Mouse (Mus musculus): ENCODE measurements at regions not wholly inside any gene's neighbourhood (a gene's known extent, or its start where the extent isn't known, plus 50 kb on each side); places are given as distances from the start of the nearest gene placed in this dataset.

DNA sequence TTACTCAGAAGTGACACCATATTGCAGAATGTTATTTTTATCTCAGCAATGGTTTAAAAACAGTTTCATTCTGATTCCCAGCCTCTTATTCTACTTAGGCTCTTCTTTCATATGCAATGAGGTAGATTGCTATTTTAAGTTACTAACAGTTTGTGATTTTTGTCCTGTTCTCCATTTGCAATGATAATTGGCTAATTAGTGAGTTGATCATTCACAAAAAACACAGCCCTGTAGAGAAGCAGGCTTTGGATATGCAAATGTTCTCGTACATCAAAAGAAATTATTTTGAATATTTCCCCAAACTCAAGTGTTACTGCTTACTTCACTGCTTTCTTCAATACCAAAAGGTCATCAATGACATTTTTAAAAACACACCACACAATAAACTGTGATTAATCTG, 184.7 kb upstream of the Galnt5 start:
- TF ChIP-seq POLR2AphosphoS5 (IDR thresholded peaks at IDR 0.05; ENCODE audit: insufficient replicate concordance, low read depth, low read length) (no peak), CTCF (IDR thresholded peaks at IDR 0.05; ENCODE audit: low read depth, low read length) (no peak), GATA2 (IDR thresholded peaks at IDR 0.05; ENCODE audit: borderline replicate concordance, low read depth, low read length) (no peak), TAL1 (conservative IDR thresholded peaks at IDR 0.05; ENCODE audit: low read depth, low read length) (no peak), GATA1 (IDR thresholded peaks at IDR 0.05; ENCODE audit: borderline replicate concordance, low read length) (no peak)
- Histone ChIP-seq H3K4me1 (ENCODE audit: insufficient read depth, low read depth, low read length) (no peaks in the 10 kb centered on the region), H3K9me3 (replicated peaks) (no peaks in the 10 kb centered on the region), H3K27me3 (ENCODE audit: insufficient read depth, low read length) (no peaks in the 10 kb centered on the region), H3K4me3 (ENCODE audit: low read depth, low read length) (no peak overlapping the region), H3K36me3 (replicated peaks) (no peaks in the 10 kb centered on the region)
- DNase-seq (ENCODE audit: low spot score) (no peak), ATAC-seq (ENCODE audit: extremely low read depth, insufficient number of reproducible peaks, low FRiP score, poor library complexity, severe bottlenecking) (no peak)

DNA sequence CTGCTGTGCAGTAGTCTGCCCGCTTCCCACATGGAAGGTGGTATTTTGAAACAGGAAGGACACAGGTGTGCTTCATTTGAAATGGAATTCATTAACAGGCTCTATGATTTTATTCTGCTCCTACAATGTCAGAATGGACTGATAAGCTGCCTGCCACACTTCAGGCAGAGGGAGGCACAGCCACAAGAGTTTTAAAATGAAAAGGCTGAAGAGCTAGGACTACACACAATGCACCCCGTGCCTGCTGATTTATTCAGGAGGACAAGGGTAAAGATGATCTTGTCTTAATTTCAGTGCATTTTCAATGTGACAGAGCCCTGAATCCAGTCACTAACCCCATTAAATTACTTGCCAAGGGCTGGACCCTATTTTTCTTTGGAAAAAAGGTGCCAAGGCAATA, 177.3 kb upstream of the Galnt5 start:
- Histone ChIP-seq H3K4me1 (ENCODE audit: insufficient read depth, low read depth, low read length) (no peaks in the 10 kb centered on the region), H3K36me3 (replicated peaks) (no peaks in the 10 kb centered on the region), H3K27me3 (ENCODE audit: insufficient read depth, low read length) (no peaks in the 10 kb centered on the region), H3K4me3 (ENCODE audit: low read depth, low read length) (no peak overlapping the region), H3K9me3 (replicated peaks) (no peaks in the 10 kb centered on the region)
- TF ChIP-seq TAL1 (conservative IDR thresholded peaks at IDR 0.05; ENCODE audit: low read depth, low read length) (no peak), POLR2AphosphoS5 (IDR thresholded peaks at IDR 0.05; ENCODE audit: insufficient replicate concordance, low read depth, low read length) (no peak), GATA2 (IDR thresholded peaks at IDR 0.05; ENCODE audit: borderline replicate concordance, low read depth, low read length) (no peak)
- DNase-seq (ENCODE audit: low spot score) = no peak
- no peak for ATAC-seq (ENCODE audit: extremely low read depth, insufficient number of reproducible peaks, low FRiP score, poor library complexity, severe bottlenecking)

DNA sequence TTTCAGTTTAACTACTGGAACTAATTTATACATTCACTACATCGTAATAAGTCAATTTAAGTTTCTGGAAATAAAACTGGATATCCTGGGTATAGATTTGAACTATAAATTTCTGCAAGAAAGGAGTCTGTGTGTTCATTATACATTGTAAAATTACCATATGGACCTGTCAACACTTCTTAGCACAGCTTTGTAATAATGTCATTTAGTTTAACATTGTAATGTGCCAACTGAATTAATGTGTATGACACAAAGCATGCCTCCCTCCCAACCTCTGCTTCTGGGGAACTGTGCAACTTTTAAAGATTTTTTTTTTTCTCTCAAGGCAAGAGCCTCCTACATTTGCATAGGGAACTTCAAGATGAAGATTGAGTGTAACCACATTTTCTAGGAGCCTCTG, 176.8 kb upstream of the Galnt5 start:
- no peak for TF ChIP-seq CTCF (IDR thresholded peaks at IDR 0.05; ENCODE audit: low read depth, low read length)
- TF ChIP-seq POLR2AphosphoS5 (IDR thresholded peaks at IDR 0.05; ENCODE audit: insufficient replicate concordance, low read depth, low read length) = no peak
- no peak for TF ChIP-seq TAL1 (conservative IDR thresholded peaks at IDR 0.05; ENCODE audit: low read depth, low read length)
- no peak for TF ChIP-seq GATA2 (IDR thresholded peaks at IDR 0.05; ENCODE audit: borderline replicate concordance, low read depth, low read length)
- TF ChIP-seq GATA1 (IDR thresholded peaks at IDR 0.05; ENCODE audit: borderline replicate concordance, low read length) = no peak

DNA sequence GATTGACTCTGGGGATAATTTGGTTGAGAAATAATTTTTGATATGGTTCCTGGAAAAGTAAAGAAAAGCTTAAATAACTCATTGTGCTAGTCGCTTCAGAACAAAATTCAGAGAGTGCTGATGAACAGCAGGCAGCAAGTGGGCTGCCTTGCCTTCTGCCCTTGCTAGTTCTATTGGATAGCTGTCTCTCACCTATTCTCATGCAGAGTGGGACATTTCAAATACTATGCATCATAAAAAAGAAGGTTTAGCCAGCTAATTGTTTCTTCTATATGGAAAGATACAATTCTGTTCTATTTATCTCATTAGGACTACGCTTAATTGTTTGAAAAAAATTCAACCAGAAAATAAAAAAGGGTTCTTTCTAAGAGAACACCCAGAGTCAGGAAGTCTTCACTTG, 169.4 kb upstream of the Galnt5 start:
- Histone ChIP-seq H3K36me3 (replicated peaks) (no peaks in the 10 kb centered on the region), H3K27me3 (ENCODE audit: insufficient read depth, low read length) (no peaks in the 10 kb centered on the region), H3K4me1 (ENCODE audit: insufficient read depth, low read depth, low read length) (no peaks in the 10 kb centered on the region), H3K4me3 (ENCODE audit: low read depth, low read length) (no peak overlapping the region), H3K9me3 (replicated peaks) (no peaks in the 10 kb centered on the region)
- no peak for TF ChIP-seq POLR2AphosphoS5 (IDR thresholded peaks at IDR 0.05; ENCODE audit: insufficient replicate concordance, low read depth, low read length)
- TF ChIP-seq CTCF (IDR thresholded peaks at IDR 0.05; ENCODE audit: low read depth, low read length) = no peak
- TF ChIP-seq GATA1 (IDR thresholded peaks at IDR 0.05; ENCODE audit: borderline replicate concordance, low read length) = no peak
- TF ChIP-seq GATA2 (IDR thresholded peaks at IDR 0.05; ENCODE audit: borderline replicate concordance, low read depth, low read length) = no peak
- no peak for TF ChIP-seq TAL1 (conservative IDR thresholded peaks at IDR 0.05; ENCODE audit: low read depth, low read length)
- ATAC-seq (ENCODE audit: extremely low read depth, insufficient number of reproducible peaks, low FRiP score, poor library complexity, severe bottlenecking) (no peak), DNase-seq (ENCODE audit: low spot score) (no peak)

More for the DNA sequence above, 176.8 kb upstream of the Galnt5 start:
- no peaks in the 10 kb centered on the region for H3K27me3 ChIP-seq (ENCODE audit: insufficient read depth, low read length)
- no peak for ATAC-seq (ENCODE audit: extremely low read depth, insufficient number of reproducible peaks, low FRiP score, poor library complexity, severe bottlenecking)
- no peaks in the 10 kb centered on the region for H3K36me3 ChIP-seq (replicated peaks)
- H3K4me1 ChIP-seq (ENCODE audit: insufficient read depth, low read depth, low read length) = no peaks in the 10 kb centered on the region
- H3K9me3 ChIP-seq (replicated peaks) = no peaks in the 10 kb centered on the region
- no peak for DNase-seq (ENCODE audit: low spot score)
- no peak overlapping the region for H3K4me3 ChIP-seq (ENCODE audit: low read depth, low read length)

DNA sequence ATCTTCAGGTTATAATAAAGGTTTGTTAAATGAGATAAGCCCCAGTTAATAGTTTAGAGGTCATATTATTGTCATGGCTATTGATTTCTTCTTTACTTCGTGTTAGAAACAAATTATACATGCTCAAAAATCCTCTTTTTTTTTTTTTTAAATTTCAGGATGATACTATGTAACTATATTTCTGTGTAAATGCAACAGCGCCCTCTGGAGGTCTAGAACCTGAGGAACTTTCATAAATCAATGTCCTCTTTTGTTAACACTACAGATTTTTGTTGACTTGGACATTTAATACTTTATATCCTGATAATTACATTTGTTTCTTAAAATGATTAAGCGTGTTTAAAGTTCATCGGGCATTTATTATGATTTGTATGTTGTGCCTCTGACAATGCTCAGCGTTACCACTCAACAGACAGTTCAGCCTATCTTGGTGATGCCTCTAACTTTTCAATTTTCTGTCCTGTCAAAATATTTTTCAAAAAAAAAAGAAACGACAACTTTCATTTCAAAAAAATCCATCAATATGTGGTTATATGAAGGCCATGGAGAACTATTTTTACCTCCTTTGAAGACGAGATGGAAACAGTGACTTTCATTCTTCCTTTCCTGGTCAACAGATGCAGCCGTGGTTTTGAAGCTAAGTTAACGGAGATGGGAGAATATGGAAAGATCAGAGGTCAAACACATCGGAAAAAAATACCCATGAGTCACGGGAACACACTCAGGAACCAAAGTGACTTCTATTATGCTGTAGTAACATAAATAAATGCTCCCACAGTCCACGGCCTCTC, 164.9 kb upstream of the Galnt5 start:
- H3K4me3 ChIP-seq (ENCODE audit: low read depth, low read length) = no peak overlapping the region
- DNase-seq (ENCODE audit: low spot score) (no peak), ATAC-seq (ENCODE audit: extremely low read depth, insufficient number of reproducible peaks, low FRiP score, poor library complexity, severe bottlenecking) (no peak)
- no peaks in the 10 kb centered on the region for H3K9me3 ChIP-seq (replicated peaks)
- no peaks in the 10 kb centered on the region for H3K4me1 ChIP-seq (ENCODE audit: insufficient read depth, low read depth, low read length)
- H3K27me3 ChIP-seq (ENCODE audit: insufficient read depth, low read length) = no peaks in the 10 kb centered on the region
- no peaks in the 10 kb centered on the region for H3K36me3 ChIP-seq (replicated peaks)
- TF ChIP-seq GATA1 (IDR thresholded peaks at IDR 0.05; ENCODE audit: borderline replicate concordance, low read length) (no peak), POLR2AphosphoS5 (IDR thresholded peaks at IDR 0.05; ENCODE audit: insufficient replicate concordance, low read depth, low read length) (no peak), GATA2 (IDR thresholded peaks at IDR 0.05; ENCODE audit: borderline replicate concordance, low read depth, low read length) (no peak), TAL1 (conservative IDR thresholded peaks at IDR 0.05; ENCODE audit: low read depth, low read length) (no peak), CTCF (IDR thresholded peaks at IDR 0.05; ENCODE audit: low read depth, low read length) (no peak)

DNA sequence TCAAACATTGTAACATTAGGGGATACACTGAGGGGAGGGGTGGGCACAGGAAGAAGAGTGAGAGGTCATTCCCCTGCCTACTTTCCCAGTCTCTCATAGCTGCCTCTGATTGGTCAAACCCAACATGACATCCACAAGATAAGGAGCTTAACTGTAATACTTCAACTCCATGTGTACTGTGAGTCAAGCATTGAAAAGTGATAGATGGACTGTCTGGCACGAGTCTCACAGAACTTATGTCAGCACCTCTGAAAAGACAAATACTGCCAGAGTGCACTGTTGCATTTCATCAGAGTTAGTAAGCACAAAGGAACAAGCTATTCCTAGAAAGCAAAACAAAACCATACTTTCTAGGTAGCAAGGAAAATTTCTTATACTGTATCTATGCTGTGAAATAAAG, 152.5 kb upstream of the Galnt5 start:
- no peaks in the 10 kb centered on the region for H3K9me3 ChIP-seq (replicated peaks)
- H3K27me3 ChIP-seq (ENCODE audit: insufficient read depth, low read length) = no peaks in the 10 kb centered on the region
- H3K4me1 ChIP-seq (ENCODE audit: insufficient read depth, low read depth, low read length) = no peaks in the 10 kb centered on the region
- TF ChIP-seq CTCF (IDR thresholded peaks at IDR 0.05; ENCODE audit: low read depth, low read length) = no peak
- TF ChIP-seq GATA1 (IDR thresholded peaks at IDR 0.05; ENCODE audit: borderline replicate concordance, low read length) = no peak
- no peak for TF ChIP-seq GATA2 (IDR thresholded peaks at IDR 0.05; ENCODE audit: borderline replicate concordance, low read depth, low read length)
- ATAC-seq (ENCODE audit: extremely low read depth, insufficient number of reproducible peaks, low FRiP score, poor library complexity, severe bottlenecking) (no peak), DNase-seq (ENCODE audit: low spot score) (no peak)
- H3K36me3 ChIP-seq (replicated peaks) = no peaks in the 10 kb centered on the region
- H3K4me3 ChIP-seq (ENCODE audit: low read depth, low read length) = no peak overlapping the region

Measured in G1E (cell line).